Mouse (Mus musculus) CH12.LX (cell line): ENCODE measurements around the gene Meiob. TPM values are rescaled to one million over a fixed set of nuclear protein-coding genes. Genes with fewer than 3 reads are reported as not detected.

Experiments used
- DNase-seq: peaks from one replicate; pipeline ENCODE4 v3.0.0-alpha.2; 2013; ENCODE audit errors: extremely low read depth
- H3K27ac ChIP-seq: 2 replicates; pipeline ENCODE4 v1.5.1; 2012; ENCODE audit warnings: low read depth, mild to moderate bottlenecking, control low read depth, moderate library complexity; ENCODE audit not compliant: insufficient read depth
- H3K27me3 ChIP-seq: replicated peaks from 2 replicates; pipeline ENCODE3; 2012; ENCODE audit warnings: inconsistent platforms
- H3K36me3 ChIP-seq, 2 experiments: replicated peaks in 1 of 2; 2 replicates each; pipeline versions ENCODE3 to v1.6.1; 2012; ENCODE audit warnings: inconsistent platforms in 1 of 2, low read length in 1 of 2, mild to moderate bottlenecking in 1 of 2, mixed read lengths in 1 of 2, moderate library complexity in 1 of 2; ENCODE audit not compliant: control insufficient read depth in 1 of 2, insufficient read depth in 1 of 2
- H3K4me1 ChIP-seq, 2 experiments: 2 replicates each; pipeline ENCODE4 v1.6.1; 2012; ENCODE audit warnings: inconsistent platforms in 1 of 2, moderate library complexity in 1 of 2; ENCODE audit not compliant: insufficient read depth in 2 of 2, control insufficient read depth in 1 of 2
- H3K4me2 ChIP-seq: 2 replicates; pipeline ENCODE4 v1.6.1; 2012; ENCODE audit warnings: low read depth, mild to moderate bottlenecking, control low read depth; ENCODE audit not compliant: poor library complexity, insufficient read depth, severe bottlenecking
- H3K4me3 ChIP-seq, 3 experiments: fragments of 150-350 bp in 1 of 3; sonication (generic) in 1 of 3; replicated peaks in 1 of 3; 2 replicates each; pipeline versions ENCODE3 to v1.5.1; 2011 to 2012; ENCODE audit warnings: low read depth in 2 of 3, low read length in 2 of 3, mild to moderate bottlenecking in 2 of 3, moderate library complexity in 2 of 3, control low read depth in 1 of 3, improper control_type of control experiment in 1 of 3, inconsistent platforms in 1 of 3, mixed read lengths in 1 of 3; ENCODE audit not compliant: poor library complexity in 1 of 3
- H3K79me2 ChIP-seq: replicated peaks from 2 replicates; pipeline ENCODE4 v1.6.1; 2012; ENCODE audit warnings: mild to moderate bottlenecking, moderate library complexity; ENCODE audit not compliant: control insufficient read depth, poor library complexity, insufficient read depth, severe bottlenecking; ENCODE audit errors: extremely low read depth
- H3K9ac ChIP-seq: 2 replicates; pipeline ENCODE4 v1.6.1; 2012; ENCODE audit warnings: low read depth, mild to moderate bottlenecking, control low read depth, moderate library complexity; ENCODE audit not compliant: insufficient read depth
- H3K9me3 ChIP-seq: replicated peaks from 2 replicates; pipeline ENCODE3; 2012; ENCODE audit warnings: low read length, inconsistent platforms, mixed read lengths
- BHLHE40 ChIP-seq: IDR thresholded peaks from 2 replicates; pipeline ENCODE4 v1.6.1; 2011; ENCODE audit warnings: mild to moderate bottlenecking, low read depth, low read length, improper control_type of control experiment
- CHD1 ChIP-seq: IDR thresholded peaks from 2 replicates; pipeline ENCODE4 v1.6.1; 2012; ENCODE audit warnings: low read depth, low read length, improper control_type of control experiment, inconsistent platforms
- CHD2 ChIP-seq: IDR thresholded peaks from 2 replicates; pipeline ENCODE4 v1.6.1; 2011; ENCODE audit warnings: low read length, improper control_type of control experiment
- ELF1 ChIP-seq: IDR thresholded peaks from 2 replicates; pipeline ENCODE4 v1.6.1; 2014; ENCODE audit warnings: low read depth, mild to moderate bottlenecking, inconsistent platforms, low read length, improper control_type of control experiment
- ETS1 ChIP-seq: conservative IDR thresholded peaks from 2 replicates; pipeline ENCODE4 v1.6.1; 2012; ENCODE audit warnings: low read depth, mild to moderate bottlenecking, inconsistent platforms, low read length, improper control_type of control experiment, moderate library complexity
- KAT2A ChIP-seq: IDR thresholded peaks from 2 replicates; pipeline ENCODE4 v1.6.1; 2012; ENCODE audit warnings: low read length, improper control_type of control experiment, inconsistent platforms; ENCODE audit not compliant: insufficient replicate concordance
- MAX ChIP-seq: IDR thresholded peaks from 2 replicates; pipeline ENCODE4 v1.6.1; 2011; ENCODE audit warnings: low read length, improper control_type of control experiment
- MEF2A ChIP-seq: IDR thresholded peaks from 2 replicates; pipeline ENCODE4 v1.6.1; 2014; ENCODE audit warnings: low read depth, mild to moderate bottlenecking, inconsistent platforms, low read length, improper control_type of control experiment, borderline replicate concordance
- MXI1 ChIP-seq: IDR thresholded peaks from 2 replicates; pipeline ENCODE4 v1.6.1; 2011; ENCODE audit warnings: mild to moderate bottlenecking, low read depth, low read length, improper control_type of control experiment
- NELFE ChIP-seq: IDR thresholded peaks from 2 replicates; pipeline ENCODE4 v1.6.1; 2011; ENCODE audit warnings: low read depth, low read length, improper control_type of control experiment
- NRF1 ChIP-seq: IDR thresholded peaks from 2 replicates; pipeline ENCODE4 v1.6.1; 2014; ENCODE audit warnings: low read depth, mild to moderate bottlenecking, inconsistent platforms, low read length, improper control_type of control experiment, moderate library complexity
- PAX5 ChIP-seq: IDR thresholded peaks from 2 replicates; pipeline ENCODE4 v1.6.1; 2012; ENCODE audit warnings: low read length, inconsistent platforms, mixed read lengths
- POLR2A ChIP-seq: IDR thresholded peaks from 2 replicates; pipeline ENCODE4 v1.6.1; 2011; ENCODE audit warnings: low read depth, mild to moderate bottlenecking, improper control_type of control experiment, low read length
- POLR2AphosphoS2 ChIP-seq: IDR thresholded peaks from 2 replicates; pipeline ENCODE4 v1.6.1; 2011; ENCODE audit warnings: low read depth, low read length, improper control_type of control experiment
- RCOR1 ChIP-seq: conservative IDR thresholded peaks from 2 replicates; pipeline ENCODE4 v1.6.1; 2012; ENCODE audit warnings: low read depth, mild to moderate bottlenecking, inconsistent platforms, low read length, improper control_type of control experiment
- SMC3 ChIP-seq: IDR thresholded peaks from 2 replicates; pipeline ENCODE4 v1.6.1; 2011; ENCODE audit warnings: low read depth, low read length, improper control_type of control experiment
- TBP ChIP-seq: conservative IDR thresholded peaks from 2 replicates; pipeline ENCODE4 v1.6.1; 2011; ENCODE audit warnings: low read depth, low read length, improper control_type of control experiment
- TCF12 ChIP-seq: IDR thresholded peaks from 2 replicates; pipeline ENCODE4 v1.6.1; 2014; ENCODE audit warnings: low read depth, mild to moderate bottlenecking, inconsistent platforms, low read length, improper control_type of control experiment
- ZKSCAN1 ChIP-seq: IDR thresholded peaks from 2 replicates; pipeline ENCODE4 v1.6.1; 2012; ENCODE audit warnings: low read depth, inconsistent platforms, low read length, improper control_type of control experiment, borderline replicate concordance
- ZNF384 ChIP-seq: IDR thresholded peaks from 2 replicates; pipeline ENCODE4 v1.6.1; 2012; ENCODE audit warnings: low read depth, low read length, improper control_type of control experiment, inconsistent platforms
- dilution Hi-C: fragments of 300-500 bp; cut with MboI; formaldehyde crosslinking; loops from 2 replicates; pipeline ENCODE4 v1.14.3; 2020; ENCODE audit warnings: low sequenced_read_pairs; ENCODE audit not compliant: extremely low pct_unique_long_range_greater_than_20kb, extremely low pct_ligation_motif_present
- in situ Hi-C: fragments of 300-500 bp; cut with MboI; formaldehyde crosslinking; loops from 3 replicates; pipeline ENCODE4 v1.14.3; 2019; ENCODE audit warnings: low sequenced_read_pairs, low pct_ligation_motif_present, low pct_unique_long_range_greater_than_20kb, mixed read lengths
- polyA plus RNA-seq: library from polyadenylated mRNA; unstranded; fragments of >175 nt; gene quantifications from 2 replicates; pipeline ENCODE4 v1.2.1, GENCODE M21; 2012; ENCODE audit warnings: low read depth; ENCODE audit not compliant: insufficient read length
- total RNA-seq, 2 experiments: library from RNA; depleted of rRNA; stranded (reverse); fragments of 300-350 nt in 1 of 2; fragments of >200 nt in 1 of 2; gene quantifications; 2 replicates each; pipeline ENCODE4 v1.2.3; 2012 to 2014

Meiob gene
- total and polyA plus RNA-seq, 3 experiments, result 0.23 to 0.40 (median 0.30) TPM

GRCm38 (mm10) chr17:24867914-24868313 is 63.8 kb downstream of the Meiob start:
- H3K79me2 ChIP-seq, result no peaks in the 10 kb centered on the region
- H3K4me1 ChIP-seq, result no peaks in the 10 kb centered on the region
- H3K36me3 ChIP-seq, result peaks cover 20 to 83% of the 10 kb centered on the region in 2 experiments
- H3K27ac ChIP-seq, result no peak overlapping the region
- no peaks in the 10 kb centered on the region for H3K9me3 ChIP-seq
- in situ Hi-C loops, result no loop called here
- dilution Hi-C loops, result no loop called here
- no peaks in the 10 kb centered on the region for H3K27me3 ChIP-seq
- no peak for DNase-seq
- H3K9ac ChIP-seq, result no peak overlapping the region
- no peak for TF ChIP-seq CHD2
- no peak for TF ChIP-seq MXI1
- no peak for TF ChIP-seq ZNF384
- TF ChIP-seq ZKSCAN1, result no peak
- TF ChIP-seq NELFE, result no peak
- TF ChIP-seq POLR2A, result no peak
- no peak for TF ChIP-seq MAX
- no peak for TF ChIP-seq ELF1
- no peak for TF ChIP-seq ETS1
- TF ChIP-seq BHLHE40, result no peak
- TF ChIP-seq TCF12, result no peak
- no peak for TF ChIP-seq NRF1
- no peak for TF ChIP-seq POLR2AphosphoS2
- no peak for TF ChIP-seq TBP
- no peak for TF ChIP-seq SMC3
- no peak for TF ChIP-seq KAT2A
- TF ChIP-seq MEF2A, result no peak
- TF ChIP-seq CHD1, result no peak
- TF ChIP-seq PAX5, result no peak
- H3K4me3 ChIP-seq, result no peak overlapping the region
- no peak overlapping the region for H3K4me2 ChIP-seq

GRCm38 (mm10) chr17:24873695-24874404 is 69.8 kb downstream of the Meiob start:
- DNase-seq, result no peak
- peaks cover 0 to 38% of the 10 kb centered on the region in 2 experiments for H3K36me3 ChIP-seq
- no peak overlapping the region for H3K4me3 ChIP-seq
- no peaks in the 10 kb centered on the region for H3K79me2 ChIP-seq
- peaks cover 12 to 37% of the 10 kb centered on the region in 2 experiments for H3K4me1 ChIP-seq
- H3K4me2 ChIP-seq, result no peak overlapping the region
- dilution Hi-C loops, result no loop called here
- in situ Hi-C loops, result no loop called here
- H3K9ac ChIP-seq, result no peak overlapping the region
- H3K27me3 ChIP-seq, result no peaks in the 10 kb centered on the region
- TF ChIP-seq POLR2A, result no peak
- no peak for TF ChIP-seq POLR2AphosphoS2
- no peak for TF ChIP-seq MXI1
- no peak for TF ChIP-seq CHD2
- no peak for TF ChIP-seq ZKSCAN1
- no peak for TF ChIP-seq NELFE
- no peak for TF ChIP-seq RCOR1
- no peak overlapping the region for H3K27ac ChIP-seq
- no peaks in the 10 kb centered on the region for H3K9me3 ChIP-seq
